Mouse (Mus musculus) CH12.LX (cell line): ENCODE data around the gene Eif3l. TPM values are rescaled to one million over a fixed set of nuclear protein-coding genes. Genes with fewer than 3 reads are reported as not detected.

Experiments
- DNase-seq: peaks from one replicate; pipeline ENCODE4 v3.0.0-alpha.2; 2013; ENCODE audit errors: extremely low read depth
- H3K27ac ChIP-seq: 2 replicates; pipeline ENCODE4 v1.5.1; 2012; ENCODE audit warnings: low read depth, mild to moderate bottlenecking, control low read depth, moderate library complexity; ENCODE audit not compliant: insufficient read depth
- H3K27me3 ChIP-seq: replicated peaks from 2 replicates; pipeline ENCODE3; 2012; ENCODE audit warnings: inconsistent platforms
- H3K36me3 ChIP-seq, 2 experiments: replicated peaks in 1 of 2; 2 replicates each; pipeline versions ENCODE3 to v1.6.1; 2012; ENCODE audit warnings: inconsistent platforms in 1 of 2, low read length in 1 of 2, mild to moderate bottlenecking in 1 of 2, mixed read lengths in 1 of 2, moderate library complexity in 1 of 2; ENCODE audit not compliant: control insufficient read depth in 1 of 2, insufficient read depth in 1 of 2
- H3K4me1 ChIP-seq, 2 experiments: 2 replicates each; pipeline ENCODE4 v1.6.1; 2012; ENCODE audit warnings: inconsistent platforms in 1 of 2, moderate library complexity in 1 of 2; ENCODE audit not compliant: insufficient read depth in 2 of 2, control insufficient read depth in 1 of 2
- H3K4me2 ChIP-seq: 2 replicates; pipeline ENCODE4 v1.6.1; 2012; ENCODE audit warnings: low read depth, mild to moderate bottlenecking, control low read depth; ENCODE audit not compliant: poor library complexity, insufficient read depth, severe bottlenecking
- H3K4me3 ChIP-seq, 3 experiments: fragments of 150-350 bp in 1 of 3; sonication (generic) in 1 of 3; replicated peaks in 1 of 3; 2 replicates each; pipeline versions ENCODE3 to v1.5.1; 2011 to 2012; ENCODE audit warnings: low read depth in 2 of 3, low read length in 2 of 3, mild to moderate bottlenecking in 2 of 3, moderate library complexity in 2 of 3, control low read depth in 1 of 3, improper control_type of control experiment in 1 of 3, inconsistent platforms in 1 of 3, mixed read lengths in 1 of 3; ENCODE audit not compliant: poor library complexity in 1 of 3
- H3K79me2 ChIP-seq: replicated peaks from 2 replicates; pipeline ENCODE4 v1.6.1; 2012; ENCODE audit warnings: mild to moderate bottlenecking, moderate library complexity; ENCODE audit not compliant: control insufficient read depth, poor library complexity, insufficient read depth, severe bottlenecking; ENCODE audit errors: extremely low read depth
- H3K9ac ChIP-seq: 2 replicates; pipeline ENCODE4 v1.6.1; 2012; ENCODE audit warnings: low read depth, mild to moderate bottlenecking, control low read depth, moderate library complexity; ENCODE audit not compliant: insufficient read depth
- H3K9me3 ChIP-seq: replicated peaks from 2 replicates; pipeline ENCODE3; 2012; ENCODE audit warnings: low read length, inconsistent platforms, mixed read lengths
- CHD2 ChIP-seq: IDR thresholded peaks from 2 replicates; pipeline ENCODE4 v1.6.1; 2011; ENCODE audit warnings: low read length, improper control_type of control experiment
- E2F4 ChIP-seq: IDR thresholded peaks from 2 replicates; pipeline ENCODE4 v1.6.1; 2011; ENCODE audit warnings: low read depth, low read length, improper control_type of control experiment; ENCODE audit not compliant: insufficient replicate concordance
- ELF1 ChIP-seq: IDR thresholded peaks from 2 replicates; pipeline ENCODE4 v1.6.1; 2014; ENCODE audit warnings: low read depth, mild to moderate bottlenecking, inconsistent platforms, low read length, improper control_type of control experiment
- EP300 ChIP-seq: IDR thresholded peaks from 2 replicates; pipeline ENCODE4 v1.6.1; 2011; ENCODE audit warnings: low read length, improper control_type of control experiment
- ETS1 ChIP-seq: conservative IDR thresholded peaks from 2 replicates; pipeline ENCODE4 v1.6.1; 2012; ENCODE audit warnings: low read depth, mild to moderate bottlenecking, inconsistent platforms, low read length, improper control_type of control experiment, moderate library complexity
- GABPA ChIP-seq: IDR thresholded peaks from 2 replicates; pipeline ENCODE4 v1.6.1; 2012; ENCODE audit warnings: low read depth, low read length, improper control_type of control experiment, inconsistent platforms; ENCODE audit not compliant: insufficient replicate concordance
- HCFC1 ChIP-seq: IDR thresholded peaks from 2 replicates; pipeline ENCODE4 v1.6.1; 2012; ENCODE audit warnings: low read depth, mild to moderate bottlenecking, inconsistent platforms, low read length, improper control_type of control experiment
- IRF4 ChIP-seq: IDR thresholded peaks from 2 replicates; pipeline ENCODE4 v1.6.1; 2014; ENCODE audit warnings: low read depth, mild to moderate bottlenecking, inconsistent platforms, low read length, improper control_type of control experiment
- JUND ChIP-seq: conservative IDR thresholded peaks from 2 replicates; pipeline ENCODE4 v1.6.1; 2011; ENCODE audit warnings: low read depth, low read length, improper control_type of control experiment
- KAT2A ChIP-seq: IDR thresholded peaks from 2 replicates; pipeline ENCODE4 v1.6.1; 2012; ENCODE audit warnings: low read length, improper control_type of control experiment, inconsistent platforms; ENCODE audit not compliant: insufficient replicate concordance
- MEF2A ChIP-seq: IDR thresholded peaks from 2 replicates; pipeline ENCODE4 v1.6.1; 2014; ENCODE audit warnings: low read depth, mild to moderate bottlenecking, inconsistent platforms, low read length, improper control_type of control experiment, borderline replicate concordance
- NELFE ChIP-seq: IDR thresholded peaks from 2 replicates; pipeline ENCODE4 v1.6.1; 2011; ENCODE audit warnings: low read depth, low read length, improper control_type of control experiment
- POLR2AphosphoS2 ChIP-seq: IDR thresholded peaks from 2 replicates; pipeline ENCODE4 v1.6.1; 2011; ENCODE audit warnings: low read depth, low read length, improper control_type of control experiment
- RAD21 ChIP-seq: IDR thresholded peaks from 2 replicates; pipeline ENCODE4 v1.6.1; 2011; ENCODE audit warnings: low read depth, mild to moderate bottlenecking, low read length, improper control_type of control experiment, moderate library complexity
- RCOR1 ChIP-seq: conservative IDR thresholded peaks from 2 replicates; pipeline ENCODE4 v1.6.1; 2012; ENCODE audit warnings: low read depth, mild to moderate bottlenecking, inconsistent platforms, low read length, improper control_type of control experiment
- SIN3A ChIP-seq: IDR thresholded peaks from 2 replicates; pipeline ENCODE4 v1.6.1; 2012; ENCODE audit warnings: low read length, improper control_type of control experiment, inconsistent platforms
- SMC3 ChIP-seq: IDR thresholded peaks from 2 replicates; pipeline ENCODE4 v1.6.1; 2011; ENCODE audit warnings: low read depth, low read length, improper control_type of control experiment
- TBP ChIP-seq: conservative IDR thresholded peaks from 2 replicates; pipeline ENCODE4 v1.6.1; 2011; ENCODE audit warnings: low read depth, low read length, improper control_type of control experiment
- USF1 ChIP-seq: IDR thresholded peaks from 2 replicates; pipeline ENCODE4 v1.6.1; 2014; ENCODE audit warnings: low read depth, mild to moderate bottlenecking, inconsistent platforms, low read length, improper control_type of control experiment
- ZKSCAN1 ChIP-seq: IDR thresholded peaks from 2 replicates; pipeline ENCODE4 v1.6.1; 2012; ENCODE audit warnings: low read depth, inconsistent platforms, low read length, improper control_type of control experiment, borderline replicate concordance
- ZNF384 ChIP-seq: IDR thresholded peaks from 2 replicates; pipeline ENCODE4 v1.6.1; 2012; ENCODE audit warnings: low read depth, low read length, improper control_type of control experiment, inconsistent platforms
- dilution Hi-C: fragments of 300-500 bp; cut with MboI; formaldehyde crosslinking; loops from 2 replicates; pipeline ENCODE4 v1.14.3; 2020; ENCODE audit warnings: low sequenced_read_pairs; ENCODE audit not compliant: extremely low pct_unique_long_range_greater_than_20kb, extremely low pct_ligation_motif_present
- in situ Hi-C: fragments of 300-500 bp; cut with MboI; formaldehyde crosslinking; loops from 3 replicates; pipeline ENCODE4 v1.14.3; 2019; ENCODE audit warnings: low sequenced_read_pairs, low pct_ligation_motif_present, low pct_unique_long_range_greater_than_20kb, mixed read lengths
- polyA plus RNA-seq: library from polyadenylated mRNA; unstranded; fragments of >175 nt; gene quantifications from 2 replicates; pipeline ENCODE4 v1.2.1, GENCODE M21; 2012; ENCODE audit warnings: low read depth; ENCODE audit not compliant: insufficient read length
- total RNA-seq, 2 experiments: library from RNA; depleted of rRNA; stranded (reverse); fragments of 300-350 nt in 1 of 2; fragments of >200 nt in 1 of 2; gene quantifications; 2 replicates each; pipeline ENCODE4 v1.2.3; 2012 to 2014

Eif3l gene
- total and polyA plus RNA-seq, 3 experiments = 303 to 379 (median 323) TPM

GRCm38 (mm10) chr15:79099456-79099855, 24.5 kb downstream of the Eif3l start:
- no peak overlapping the region for H3K9ac ChIP-seq
- H3K36me3 ChIP-seq = peaks cover 11 to 25% of the 10 kb centered on the region in 2 experiments
- dilution Hi-C loops = no loop called here
- no peaks in the 10 kb centered on the region for H3K9me3 ChIP-seq
- no peak overlapping the region for H3K27ac ChIP-seq
- no peaks in the 10 kb centered on the region for H3K79me2 ChIP-seq
- in situ Hi-C loops = loop anchor here (5.0 kb wide), 1 partner anchor 38 kb away; no protein-coding TSS in a partner anchor
- H3K4me1 ChIP-seq = no peaks in the 10 kb centered on the region
- no peaks in the 10 kb centered on the region for H3K27me3 ChIP-seq
- no peak overlapping the region for H3K4me2 ChIP-seq
- no peak for TF ChIP-seq SIN3A
- TF ChIP-seq HCFC1 = no peak
- no peak for TF ChIP-seq GABPA
- no peak for TF ChIP-seq ELF1
- TF ChIP-seq JUND = no peak
- no peak for TF ChIP-seq MEF2A
- no peak for TF ChIP-seq NELFE
- no peak for TF ChIP-seq EP300
- no peak for TF ChIP-seq ZNF384
- H3K4me3 ChIP-seq = no peak overlapping the region
- DNase-seq = no peak

DNA sequence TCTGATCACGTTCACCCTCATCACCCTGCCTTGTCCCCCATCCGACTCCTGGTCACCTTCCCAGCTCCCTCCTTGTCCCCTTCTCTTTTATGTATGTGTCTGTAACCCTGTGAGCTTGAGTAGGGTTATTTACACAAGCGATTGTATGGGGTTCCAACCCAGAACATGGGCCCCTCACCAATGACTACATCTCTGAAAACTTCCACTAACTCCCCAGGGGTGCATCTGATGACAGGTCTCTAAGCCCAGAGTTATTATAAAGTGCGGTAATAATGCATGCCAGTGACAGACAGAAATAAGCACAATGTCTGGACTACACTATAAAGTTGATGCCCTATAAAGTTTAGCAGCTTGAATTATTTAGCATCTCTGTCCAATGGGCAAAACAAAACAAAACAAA, 25.4 kb downstream of the Eif3l start:
- TF ChIP-seq ETS1 = no peak
- TF ChIP-seq HCFC1 = no peak
- no peak for TF ChIP-seq IRF4
- TF ChIP-seq RAD21 = no peak
- no peak for TF ChIP-seq TBP
- no peak for TF ChIP-seq SMC3
- no peak for TF ChIP-seq ZNF384
- no peak for TF ChIP-seq KAT2A
- no peak for TF ChIP-seq POLR2AphosphoS2
- TF ChIP-seq E2F4 = no peak
- TF ChIP-seq RCOR1 = no peak
- TF ChIP-seq ZKSCAN1 = no peak
- no peak for TF ChIP-seq CHD2
- no peak for TF ChIP-seq USF1
- H3K4me2 ChIP-seq = no peak overlapping the region
- dilution Hi-C loops (no loop called here), in situ Hi-C loops (no loop called here)
- no peaks in the 10 kb centered on the region for H3K4me1 ChIP-seq
- H3K4me3 ChIP-seq = no peak overlapping the region
- no peaks in the 10 kb centered on the region for H3K27me3 ChIP-seq
- no peaks in the 10 kb centered on the region for H3K9me3 ChIP-seq
- no peak for DNase-seq
- no peak overlapping the region for H3K9ac ChIP-seq
- no peaks in the 10 kb centered on the region for H3K79me2 ChIP-seq
- H3K27ac ChIP-seq = no peak overlapping the region
- peaks cover 7 to 17% of the 10 kb centered on the region in 2 experiments for H3K36me3 ChIP-seq
